Mouse (Mus musculus) CH12.LX (cell line): ENCODE results near the gene Akap5. TPM values are rescaled to one million over a fixed set of nuclear protein-coding genes. Genes with fewer than 3 reads are reported as not detected.

Experiments
- DNase-seq: peaks from one replicate; pipeline ENCODE4 v3.0.0-alpha.2; 2013; ENCODE audit errors: extremely low read depth
- H3K27ac ChIP-seq: 2 replicates; pipeline ENCODE4 v1.5.1; 2012; ENCODE audit warnings: low read depth, mild to moderate bottlenecking, control low read depth, moderate library complexity; ENCODE audit not compliant: insufficient read depth
- H3K27me3 ChIP-seq: replicated peaks from 2 replicates; pipeline ENCODE3; 2012; ENCODE audit warnings: inconsistent platforms
- H3K36me3 ChIP-seq, 2 experiments: replicated peaks in 1 of 2; 2 replicates each; pipeline versions ENCODE3 to v1.6.1; 2012; ENCODE audit warnings: inconsistent platforms in 1 of 2, low read length in 1 of 2, mild to moderate bottlenecking in 1 of 2, mixed read lengths in 1 of 2, moderate library complexity in 1 of 2; ENCODE audit not compliant: control insufficient read depth in 1 of 2, insufficient read depth in 1 of 2
- H3K4me1 ChIP-seq, 2 experiments: 2 replicates each; pipeline ENCODE4 v1.6.1; 2012; ENCODE audit warnings: inconsistent platforms in 1 of 2, moderate library complexity in 1 of 2; ENCODE audit not compliant: insufficient read depth in 2 of 2, control insufficient read depth in 1 of 2
- H3K4me2 ChIP-seq: 2 replicates; pipeline ENCODE4 v1.6.1; 2012; ENCODE audit warnings: low read depth, mild to moderate bottlenecking, control low read depth; ENCODE audit not compliant: poor library complexity, insufficient read depth, severe bottlenecking
- H3K4me3 ChIP-seq, 3 experiments: fragments of 150-350 bp in 1 of 3; sonication (generic) in 1 of 3; replicated peaks in 1 of 3; 2 replicates each; pipeline versions ENCODE3 to v1.5.1; 2011 to 2012; ENCODE audit warnings: low read depth in 2 of 3, low read length in 2 of 3, mild to moderate bottlenecking in 2 of 3, moderate library complexity in 2 of 3, control low read depth in 1 of 3, improper control_type of control experiment in 1 of 3, inconsistent platforms in 1 of 3, mixed read lengths in 1 of 3; ENCODE audit not compliant: poor library complexity in 1 of 3
- H3K79me2 ChIP-seq: replicated peaks from 2 replicates; pipeline ENCODE4 v1.6.1; 2012; ENCODE audit warnings: mild to moderate bottlenecking, moderate library complexity; ENCODE audit not compliant: control insufficient read depth, poor library complexity, insufficient read depth, severe bottlenecking; ENCODE audit errors: extremely low read depth
- H3K9ac ChIP-seq: 2 replicates; pipeline ENCODE4 v1.6.1; 2012; ENCODE audit warnings: low read depth, mild to moderate bottlenecking, control low read depth, moderate library complexity; ENCODE audit not compliant: insufficient read depth
- H3K9me3 ChIP-seq: replicated peaks from 2 replicates; pipeline ENCODE3; 2012; ENCODE audit warnings: low read length, inconsistent platforms, mixed read lengths
- BHLHE40 ChIP-seq: IDR thresholded peaks from 2 replicates; pipeline ENCODE4 v1.6.1; 2011; ENCODE audit warnings: mild to moderate bottlenecking, low read depth, low read length, improper control_type of control experiment
- CHD2 ChIP-seq: IDR thresholded peaks from 2 replicates; pipeline ENCODE4 v1.6.1; 2011; ENCODE audit warnings: low read length, improper control_type of control experiment
- CTCF ChIP-seq, 2 experiments: IDR thresholded peaks in 1 of 2; conservative IDR thresholded peaks in 1 of 2; 2 replicates each; pipeline ENCODE4 v1.5.1; 2011 to 2012; ENCODE audit warnings: low read depth in 2 of 2, low read length in 2 of 2, improper control_type of control experiment in 1 of 2, inconsistent platforms in 1 of 2, mild to moderate bottlenecking in 1 of 2, moderate library complexity in 1 of 2
- E2F4 ChIP-seq: IDR thresholded peaks from 2 replicates; pipeline ENCODE4 v1.6.1; 2011; ENCODE audit warnings: low read depth, low read length, improper control_type of control experiment; ENCODE audit not compliant: insufficient replicate concordance
- ELF1 ChIP-seq: IDR thresholded peaks from 2 replicates; pipeline ENCODE4 v1.6.1; 2014; ENCODE audit warnings: low read depth, mild to moderate bottlenecking, inconsistent platforms, low read length, improper control_type of control experiment
- EP300 ChIP-seq: IDR thresholded peaks from 2 replicates; pipeline ENCODE4 v1.6.1; 2011; ENCODE audit warnings: low read length, improper control_type of control experiment
- ETS1 ChIP-seq: conservative IDR thresholded peaks from 2 replicates; pipeline ENCODE4 v1.6.1; 2012; ENCODE audit warnings: low read depth, mild to moderate bottlenecking, inconsistent platforms, low read length, improper control_type of control experiment, moderate library complexity
- HCFC1 ChIP-seq: IDR thresholded peaks from 2 replicates; pipeline ENCODE4 v1.6.1; 2012; ENCODE audit warnings: low read depth, mild to moderate bottlenecking, inconsistent platforms, low read length, improper control_type of control experiment
- IRF4 ChIP-seq: IDR thresholded peaks from 2 replicates; pipeline ENCODE4 v1.6.1; 2014; ENCODE audit warnings: low read depth, mild to moderate bottlenecking, inconsistent platforms, low read length, improper control_type of control experiment
- JUN ChIP-seq: IDR thresholded peaks from 2 replicates; pipeline ENCODE4 v1.6.1; 2011; ENCODE audit warnings: low read depth, mild to moderate bottlenecking, low read length, improper control_type of control experiment, moderate library complexity; ENCODE audit not compliant: insufficient read depth
- JUND ChIP-seq: conservative IDR thresholded peaks from 2 replicates; pipeline ENCODE4 v1.6.1; 2011; ENCODE audit warnings: low read depth, low read length, improper control_type of control experiment
- KAT2A ChIP-seq: IDR thresholded peaks from 2 replicates; pipeline ENCODE4 v1.6.1; 2012; ENCODE audit warnings: low read length, improper control_type of control experiment, inconsistent platforms; ENCODE audit not compliant: insufficient replicate concordance
- MAFK ChIP-seq: IDR thresholded peaks from 2 replicates; pipeline ENCODE4 v1.6.1; 2011; ENCODE audit warnings: low read length, improper control_type of control experiment; ENCODE audit not compliant: insufficient replicate concordance
- MAX ChIP-seq: IDR thresholded peaks from 2 replicates; pipeline ENCODE4 v1.6.1; 2011; ENCODE audit warnings: low read length, improper control_type of control experiment
- MAZ ChIP-seq: IDR thresholded peaks from 2 replicates; pipeline ENCODE4 v1.6.1; 2012; ENCODE audit warnings: low read depth, mild to moderate bottlenecking, inconsistent platforms, low read length, improper control_type of control experiment, moderate library complexity
- MXI1 ChIP-seq: IDR thresholded peaks from 2 replicates; pipeline ENCODE4 v1.6.1; 2011; ENCODE audit warnings: mild to moderate bottlenecking, low read depth, low read length, improper control_type of control experiment
- MYC ChIP-seq: IDR thresholded peaks from 2 replicates; pipeline ENCODE4 v1.6.1; 2011; ENCODE audit warnings: low read depth, mild to moderate bottlenecking, improper control_type of control experiment, low read length
- NELFE ChIP-seq: IDR thresholded peaks from 2 replicates; pipeline ENCODE4 v1.6.1; 2011; ENCODE audit warnings: low read depth, low read length, improper control_type of control experiment
- NRF1 ChIP-seq: IDR thresholded peaks from 2 replicates; pipeline ENCODE4 v1.6.1; 2014; ENCODE audit warnings: low read depth, mild to moderate bottlenecking, inconsistent platforms, low read length, improper control_type of control experiment, moderate library complexity
- PAX5 ChIP-seq: IDR thresholded peaks from 2 replicates; pipeline ENCODE4 v1.6.1; 2012; ENCODE audit warnings: low read length, inconsistent platforms, mixed read lengths
- POLR2A ChIP-seq: IDR thresholded peaks from 2 replicates; pipeline ENCODE4 v1.6.1; 2011; ENCODE audit warnings: low read depth, mild to moderate bottlenecking, improper control_type of control experiment, low read length
- RAD21 ChIP-seq: IDR thresholded peaks from 2 replicates; pipeline ENCODE4 v1.6.1; 2011; ENCODE audit warnings: low read depth, mild to moderate bottlenecking, low read length, improper control_type of control experiment, moderate library complexity
- RCOR1 ChIP-seq: conservative IDR thresholded peaks from 2 replicates; pipeline ENCODE4 v1.6.1; 2012; ENCODE audit warnings: low read depth, mild to moderate bottlenecking, inconsistent platforms, low read length, improper control_type of control experiment
- SIN3A ChIP-seq: IDR thresholded peaks from 2 replicates; pipeline ENCODE4 v1.6.1; 2012; ENCODE audit warnings: low read length, improper control_type of control experiment, inconsistent platforms
- SMC3 ChIP-seq: IDR thresholded peaks from 2 replicates; pipeline ENCODE4 v1.6.1; 2011; ENCODE audit warnings: low read depth, low read length, improper control_type of control experiment
- TBP ChIP-seq: conservative IDR thresholded peaks from 2 replicates; pipeline ENCODE4 v1.6.1; 2011; ENCODE audit warnings: low read depth, low read length, improper control_type of control experiment
- TCF12 ChIP-seq: IDR thresholded peaks from 2 replicates; pipeline ENCODE4 v1.6.1; 2014; ENCODE audit warnings: low read depth, mild to moderate bottlenecking, inconsistent platforms, low read length, improper control_type of control experiment
- UBTF ChIP-seq: IDR thresholded peaks from 2 replicates; pipeline ENCODE4 v1.6.1; 2012; ENCODE audit warnings: low read depth, mild to moderate bottlenecking, inconsistent platforms, low read length, improper control_type of control experiment, moderate library complexity
- USF1 ChIP-seq: IDR thresholded peaks from 2 replicates; pipeline ENCODE4 v1.6.1; 2014; ENCODE audit warnings: low read depth, mild to moderate bottlenecking, inconsistent platforms, low read length, improper control_type of control experiment
- ZC3H11A ChIP-seq: IDR thresholded peaks from 2 replicates; pipeline ENCODE4 v1.6.1; 2012; ENCODE audit warnings: low read depth, mild to moderate bottlenecking, inconsistent platforms, low read length, improper control_type of control experiment
- ZKSCAN1 ChIP-seq: IDR thresholded peaks from 2 replicates; pipeline ENCODE4 v1.6.1; 2012; ENCODE audit warnings: low read depth, inconsistent platforms, low read length, improper control_type of control experiment, borderline replicate concordance
- ZMIZ1 ChIP-seq: IDR thresholded peaks from 2 replicates; pipeline ENCODE4 v1.6.1; 2012; ENCODE audit warnings: low read depth, mild to moderate bottlenecking, inconsistent platforms, low read length, improper control_type of control experiment
- ZNF384 ChIP-seq: IDR thresholded peaks from 2 replicates; pipeline ENCODE4 v1.6.1; 2012; ENCODE audit warnings: low read depth, low read length, improper control_type of control experiment, inconsistent platforms
- dilution Hi-C: fragments of 300-500 bp; cut with MboI; formaldehyde crosslinking; loops from 2 replicates; pipeline ENCODE4 v1.14.3; 2020; ENCODE audit warnings: low sequenced_read_pairs; ENCODE audit not compliant: extremely low pct_unique_long_range_greater_than_20kb, extremely low pct_ligation_motif_present
- in situ Hi-C: fragments of 300-500 bp; cut with MboI; formaldehyde crosslinking; loops from 3 replicates; pipeline ENCODE4 v1.14.3; 2019; ENCODE audit warnings: low sequenced_read_pairs, low pct_ligation_motif_present, low pct_unique_long_range_greater_than_20kb, mixed read lengths
- polyA plus RNA-seq: library from polyadenylated mRNA; unstranded; fragments of >175 nt; gene quantifications from 2 replicates; pipeline ENCODE4 v1.2.1, GENCODE M21; 2012; ENCODE audit warnings: low read depth; ENCODE audit not compliant: insufficient read length
- total RNA-seq, 2 experiments: library from RNA; depleted of rRNA; stranded (reverse); fragments of 300-350 nt in 1 of 2; fragments of >200 nt in 1 of 2; gene quantifications; 2 replicates each; pipeline ENCODE4 v1.2.3; 2012 to 2014

Akap5 gene
- total and polyA plus RNA-seq, 3 experiments: 0.27 to 0.89 (median 0.38) TPM

DNA sequence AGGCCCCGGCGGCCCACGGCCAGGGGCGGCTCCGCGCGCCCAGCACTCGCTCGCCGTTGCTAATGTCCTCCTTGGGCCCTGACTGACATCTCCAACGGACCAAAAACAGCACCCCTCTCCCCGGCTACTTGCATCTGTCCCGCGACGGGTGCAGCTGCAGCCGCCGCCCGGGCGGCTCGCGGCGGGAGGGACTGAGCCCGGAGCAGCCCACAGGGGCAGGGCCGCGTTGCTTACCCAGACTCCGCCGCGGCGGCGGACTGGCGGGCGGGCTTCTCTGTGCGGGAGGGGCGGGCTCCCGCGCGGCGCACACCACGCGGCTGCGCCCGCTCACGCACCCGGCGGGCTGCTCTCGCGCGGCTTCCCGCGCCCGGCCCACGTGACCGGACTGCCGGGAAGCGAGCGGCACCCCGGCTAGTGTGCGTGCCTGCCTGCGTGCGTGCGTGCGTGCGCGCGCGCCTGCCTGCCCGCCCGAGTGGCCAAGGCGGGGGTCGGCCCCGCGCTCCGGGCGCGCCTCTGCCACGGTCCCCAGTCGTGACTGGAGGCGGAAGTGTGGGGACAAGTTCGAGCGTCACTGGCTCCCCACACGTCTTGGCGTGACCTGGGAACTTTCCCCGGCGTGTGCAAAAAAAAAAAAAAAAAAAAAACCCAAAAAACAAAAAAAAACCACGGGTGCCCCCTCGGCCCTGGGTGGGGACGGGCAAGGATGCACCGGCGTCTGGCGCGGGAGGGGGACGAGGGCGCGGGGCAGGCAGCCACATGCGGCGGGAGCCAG lies 44.7 kb downstream of the Akap5 start, which contains the start of gene Zbtb25 (continued):
- TF ChIP-seq TBP: no peak
- no peak for TF ChIP-seq E2F4
- peak; percentile 87 for TF ChIP-seq USF1
- TF ChIP-seq CTCF (conservative IDR thresholded peaks at IDR 0.05 in 1 of 2, IDR thresholded peaks at IDR 0.05 in 1 of 2; ENCODE audit: low read depth in 2 of 2, low read length in 2 of 2): no peak
- peak; percentile 86 for TF ChIP-seq ZNF384
- no peak for TF ChIP-seq PAX5
- TF ChIP-seq EP300: no peak

GRCm38 (mm10) chr12:76369978-76370830 lies 45.5 kb downstream of the Akap5 start, which contains the start of gene Zbtb1:
Gene Zbtb1 (plus strand): TSS chr12:76370266.
- Histone ChIP-seq H3K79me2 (peaks cover 76% of the 10 kb centered on the region), H3K4me2 (no peak within 1 kb of the TSS), H3K9me3 (no peaks in the 10 kb centered on the region), H3K36me3 (peaks cover 0 to 4% of the 10 kb centered on the region in 2 experiments), H3K4me3 (peak within 1 kb of the TSS; percentile 75 to 99 (median 77)), H3K9ac (peak within 1 kb of the TSS; percentile 96), H3K27me3 (no peaks in the 10 kb centered on the region), H3K4me1 (peaks cover 0 to 50% of the 10 kb centered on the region in 2 experiments; a peak in 2 of 4 replicates), H3K27ac (peak within 1 kb of the TSS; percentile 98)
- dilution Hi-C loops (no loop called here), in situ Hi-C loops (loop anchor here (5.0 to 10.0 kb wide), 3 partner anchors 37 to 225 kb away; no protein-coding TSS in a partner anchor)
- peak; percentile 54 for DNase-seq
- peak; percentile 32; the same call in 1 of the 2 replicates for TF ChIP-seq BHLHE40
- TF ChIP-seq HCFC1: peak; percentile 28
- TF ChIP-seq ZMIZ1: peak; percentile 45; the same call in 1 of the 2 replicates
- TF ChIP-seq SIN3A: peak; percentile 33; the same call in 1 of the 2 replicates
- TF ChIP-seq USF1: no peak
- TF ChIP-seq JUND: no peak
- no peak for TF ChIP-seq KAT2A
- TF ChIP-seq CHD2: no peak
- TF ChIP-seq MAFK: no peak
- no peak for TF ChIP-seq JUN
- TF ChIP-seq TBP: no peak
- no peak for TF ChIP-seq EP300
- 0 out of 2 replicates have a peak, but pooled peaks have one; percentile 37 for TF ChIP-seq ELF1
- no peak for TF ChIP-seq MYC
- TF ChIP-seq SMC3: no peak
- TF ChIP-seq E2F4: no peak
- TF ChIP-seq NRF1: peak; percentile 47; the same call in 1 of the 2 replicates
- TF ChIP-seq IRF4: no peak; the same call in 1 of the 2 replicates
- TF ChIP-seq POLR2A: peak; percentile 64
- no peak for TF ChIP-seq MAX
- no peak for TF ChIP-seq RAD21
- no peak for TF ChIP-seq ZKSCAN1
- peak; percentile 58 for TF ChIP-seq TCF12
- TF ChIP-seq UBTF: peak; percentile 98
- no peak for TF ChIP-seq ETS1
- peak; percentile 35; the same call in 1 of the 2 replicates for TF ChIP-seq NELFE
- TF ChIP-seq MAZ: no peak
- TF ChIP-seq MXI1: peak; percentile 37; the same call in 1 of the 2 replicates
- no peak for TF ChIP-seq RCOR1
- no peak for TF ChIP-seq PAX5
- no peak for TF ChIP-seq ZC3H11A
